In genomic region chr8:26910186-26910585, GRCm38 (mm10) we compare ENCODE assay signal across 19 mouse cellular contexts.
"Had no signal": no experiment of that assay in that cellular context is flagged by ENCODE, and none has a peak within 500 bp of the region (broad histone marks: within the 10 kb centered on the region; RNA-seq: fewer than 3 reads in every experiment).

No protein-coding gene starts in this region.

- H3K4me3 ChIP-seq: midbrain, embryonic 10.5 days; midbrain, embryonic 12.5 days; myocyte; neural tube, embryonic 13.5 days; neural tube, embryonic 15.5 days had no signal

- H3K27me3 ChIP-seq: midbrain, embryonic 12.5 days; neural tube, embryonic 13.5 days; neural tube, embryonic 15.5 days had no signal

- DNase-seq: lung, adult 18-20 months; lung, embryonic 14.5 days; lung, postnatal 10 days; lung, postnatal 4 days; midbrain, embryonic 14.5 days; retina, postnatal 1 day; right cerebral cortex, adult 18-20 months; right cerebral cortex, postnatal 25 days; right cerebral cortex, postnatal 4 days; spleen, adult 18-20 months; thymus, adult 18-20 months; thymus, postnatal 14 days; thymus, postnatal 36 days had no signal

- H3K27ac ChIP-seq: midbrain, embryonic 10.5 days; midbrain, embryonic 12.5 days; neural tube, embryonic 13.5 days; neural tube, embryonic 15.5 days had no signal

- ATAC-seq: midbrain, embryonic 16.5 days had no signal

- H3K4me1 ChIP-seq: midbrain, embryonic 10.5 days; midbrain, embryonic 12.5 days had no signal
